Mouse (Mus musculus) neural tube, embryonic 12.5 days (tissue): ENCODE measurements around the gene Dgki. TPM values are rescaled to one million over a fixed set of nuclear protein-coding genes. Genes with fewer than 3 reads are reported as not detected.

Source experiments
- ATAC-seq: fragments of 200-750 bp; cut with Nextera tagmentation; 2 replicates; pipeline ENCODE4 v1.8.0; 2017; ENCODE audit warnings: low read depth, mild to moderate bottlenecking, moderate TSS enrichment, moderate library complexity; ENCODE audit not compliant: low FRiP score
- H3K27ac ChIP-seq: fragments of 300-500 bp; sonication (generic); 2 replicates; pipeline ENCODE4 v1.5.1; 2016
- H3K27me3 ChIP-seq: fragments of 300-500 bp; sonication (generic); replicated peaks from 2 replicates; pipeline ENCODE4 v1.6.1; 2016; ENCODE audit warnings: mild to moderate bottlenecking
- H3K36me3 ChIP-seq: fragments of 300-500 bp; sonication (generic); 2 replicates; pipeline ENCODE4 v1.6.1; 2016; ENCODE audit warnings: mild to moderate bottlenecking
- H3K4me1 ChIP-seq: fragments of 300-500 bp; sonication (generic); 2 replicates; pipeline ENCODE4 v1.6.1; 2016
- H3K4me2 ChIP-seq: fragments of 300-500 bp; sonication (generic); replicated peaks from 2 replicates; pipeline ENCODE4 v1.6.1; 2016; ENCODE audit warnings: mild to moderate bottlenecking
- H3K4me3 ChIP-seq: fragments of 300-500 bp; sonication (generic); 2 replicates; pipeline ENCODE4 v1.5.1; 2016
- H3K9ac ChIP-seq: fragments of 300-500 bp; sonication (generic); 2 replicates; pipeline ENCODE4 v1.6.1; 2016; ENCODE audit warnings: mild to moderate bottlenecking
- H3K9me3 ChIP-seq: fragments of 300-500 bp; sonication (generic); 2 replicates; pipeline ENCODE4 v1.6.1; 2016; ENCODE audit warnings: mild to moderate bottlenecking
- WGBS: fragments of 180-500 bp; shearing (Covaris S2); methylation state at CpG from one replicate; pipeline ENCODE4 v1.1.7; 2016; 5-methylcytosine and 5-hydroxymethylcytosine counted together
- polyA plus RNA-seq: library from polyadenylated mRNA; unstranded; fragments of >200 nt; fragmentation: Nextera tagmentation; extraction: Ambion mirVana; gene quantifications from 2 replicates; pipeline ENCODE4 v1.2.1, GENCODE M21; 2016

Gene Dgki
- polyA plus RNA-seq, 1 experiment from 2014 or later: 4.9 TPM

DNA sequence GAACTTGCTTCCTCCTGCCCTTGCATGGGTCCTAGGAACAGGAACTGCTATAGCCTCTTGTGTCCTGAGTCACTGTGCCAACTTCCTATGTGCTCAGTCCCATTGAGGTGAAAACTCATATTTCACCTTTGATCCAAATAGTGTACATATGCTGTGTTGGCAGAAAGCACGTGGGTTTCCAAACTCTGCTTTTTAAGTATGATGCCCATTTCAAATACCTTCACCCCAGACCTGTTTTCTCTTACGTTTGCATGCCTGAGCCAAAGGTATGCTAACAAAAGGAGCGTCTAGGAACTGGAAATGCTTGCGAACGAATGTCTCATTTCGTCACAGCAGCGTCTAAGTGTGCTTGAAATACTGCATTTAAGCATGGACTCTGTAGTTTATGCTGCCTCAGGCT is 41.3 kb downstream of the Dgki start:
- WGBS: 89% methylated on average over 7 of the region's 7 CpGs
- H3K36me3 ChIP-seq: no peaks in the 10 kb centered on the region
- ATAC-seq: no peak

DNA sequence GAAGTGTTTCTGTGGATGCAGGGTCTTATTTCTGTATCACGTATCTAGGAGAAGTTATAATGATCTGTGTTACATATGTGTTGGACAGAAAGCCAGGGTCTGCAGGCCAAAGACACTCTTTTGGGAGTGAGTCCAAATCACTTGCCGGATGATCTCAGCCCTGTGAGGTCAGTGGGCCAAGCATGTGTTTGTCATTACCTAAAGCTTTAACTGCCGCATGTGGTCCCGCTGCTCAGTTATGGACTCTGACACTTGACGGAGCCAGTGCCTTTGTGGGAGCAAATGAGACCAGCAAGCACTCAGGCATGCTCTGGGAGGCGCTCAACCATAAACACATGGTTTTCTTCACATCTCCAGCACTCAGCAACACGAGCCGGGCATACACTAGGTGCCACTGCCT is 45.8 kb downstream of the Dgki start:
- no peak for ATAC-seq
- Histone ChIP-seq H3K27me3 (no peaks in the 10 kb centered on the region), H3K27ac (no peak overlapping the region), H3K4me3 (no peak overlapping the region), H3K9ac (no peak overlapping the region), H3K4me2 (no peak overlapping the region), H3K36me3 (no peaks in the 10 kb centered on the region), H3K4me1 (no peaks in the 10 kb centered on the region), H3K9me3 (no peaks in the 10 kb centered on the region)
- WGBS: 67% methylated on average over 8 of the region's 8 CpGs

More for the DNA sequence above, 41.3 kb downstream of the Dgki start:
- no peak overlapping the region for H3K27ac ChIP-seq
- H3K27me3 ChIP-seq: no peaks in the 10 kb centered on the region
- no peak overlapping the region for H3K4me2 ChIP-seq
- no peaks in the 10 kb centered on the region for H3K9me3 ChIP-seq
- no peak overlapping the region for H3K9ac ChIP-seq
- H3K4me3 ChIP-seq: no peak overlapping the region
- H3K4me1 ChIP-seq: no peaks in the 10 kb centered on the region

DNA sequence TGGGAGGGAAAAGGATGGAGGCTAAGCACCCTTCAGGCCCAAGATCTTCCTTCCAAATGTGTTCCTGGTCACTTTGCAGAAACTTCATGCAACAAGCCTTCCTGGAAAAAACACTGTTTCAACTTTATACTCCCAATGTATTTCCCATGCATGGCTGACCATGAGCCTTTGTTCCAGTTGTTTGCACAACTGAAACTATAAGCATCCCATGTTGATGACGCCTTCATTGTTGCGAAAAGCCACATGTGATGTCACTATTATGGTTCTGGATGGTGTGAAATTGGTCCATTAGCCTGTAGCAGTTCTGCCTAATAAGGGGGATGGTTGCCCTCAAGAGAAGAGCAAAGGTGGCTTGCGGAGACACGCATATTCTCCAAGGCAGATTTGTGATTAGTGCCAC is 47.4 kb downstream of the Dgki start:
- Histone ChIP-seq H3K4me2 (no peak overlapping the region), H3K36me3 (no peaks in the 10 kb centered on the region), H3K9me3 (no peaks in the 10 kb centered on the region), H3K4me1 (no peaks in the 10 kb centered on the region), H3K27ac (no peak overlapping the region), H3K9ac (no peak overlapping the region), H3K27me3 (no peaks in the 10 kb centered on the region), H3K4me3 (no peak overlapping the region)
- WGBS: 86% methylated on average over 4 of the region's 4 CpGs
- ATAC-seq: no peak

DNA sequence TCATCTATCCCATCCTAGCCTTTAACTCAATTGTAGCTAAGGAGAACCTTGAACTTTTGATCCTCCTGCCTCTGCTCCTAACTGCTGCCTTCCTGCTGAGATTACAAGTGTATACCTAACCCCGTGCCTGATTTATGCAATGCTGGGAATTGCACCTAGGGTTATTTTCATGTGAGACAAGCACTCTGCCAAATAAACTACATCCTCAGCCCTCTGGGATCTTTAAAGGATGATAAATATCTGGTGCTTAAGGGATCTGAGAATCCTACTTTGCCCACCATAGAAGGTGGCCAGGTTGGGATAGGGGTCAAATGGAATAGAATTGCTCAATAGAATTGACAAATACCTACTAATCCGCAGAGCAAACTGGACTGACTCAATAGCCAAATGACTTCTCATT is 49.3 kb downstream of the Dgki start:
- no peak for ATAC-seq
- no peaks in the 10 kb centered on the region for H3K27me3 ChIP-seq
- H3K27ac ChIP-seq: no peak overlapping the region
- H3K4me3 ChIP-seq: no peak overlapping the region
- H3K4me1 ChIP-seq: no peaks in the 10 kb centered on the region
- H3K9me3 ChIP-seq: no peaks in the 10 kb centered on the region
- 91% methylated on average over 2 of the region's 2 CpGs for WGBS
- no peaks in the 10 kb centered on the region for H3K36me3 ChIP-seq
- H3K9ac ChIP-seq: no peak overlapping the region
- H3K4me2 ChIP-seq: no peak overlapping the region

DNA sequence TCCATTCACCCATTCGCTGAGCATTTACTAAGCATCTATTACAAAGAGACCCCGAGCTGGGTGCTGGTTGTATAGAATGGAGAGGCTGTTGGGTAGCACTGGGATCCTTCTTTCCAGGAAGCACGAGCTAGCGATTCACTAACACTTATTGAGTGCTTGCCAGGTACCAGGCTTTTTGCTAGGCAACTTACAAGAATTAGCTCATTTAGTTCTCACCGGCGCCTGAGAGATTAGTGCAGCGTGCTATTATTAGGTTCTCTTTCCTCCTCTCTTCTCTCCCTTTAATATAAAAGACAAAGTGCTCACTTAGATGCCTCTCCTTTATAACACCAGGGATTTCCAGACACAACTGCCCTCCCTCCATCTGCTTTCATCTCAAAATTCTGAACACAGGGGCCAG is 54.2 kb downstream of the Dgki start:
- Histone ChIP-seq H3K36me3 (no peaks in the 10 kb centered on the region), H3K9me3 (no peaks in the 10 kb centered on the region), H3K4me2 (no peak overlapping the region), H3K4me3 (no peak overlapping the region), H3K27ac (no peak overlapping the region), H3K4me1 (no peaks in the 10 kb centered on the region), H3K27me3 (no peaks in the 10 kb centered on the region), H3K9ac (no peak overlapping the region)
- 95% methylated on average over 7 of the region's 7 CpGs for WGBS
- no peak for ATAC-seq

DNA sequence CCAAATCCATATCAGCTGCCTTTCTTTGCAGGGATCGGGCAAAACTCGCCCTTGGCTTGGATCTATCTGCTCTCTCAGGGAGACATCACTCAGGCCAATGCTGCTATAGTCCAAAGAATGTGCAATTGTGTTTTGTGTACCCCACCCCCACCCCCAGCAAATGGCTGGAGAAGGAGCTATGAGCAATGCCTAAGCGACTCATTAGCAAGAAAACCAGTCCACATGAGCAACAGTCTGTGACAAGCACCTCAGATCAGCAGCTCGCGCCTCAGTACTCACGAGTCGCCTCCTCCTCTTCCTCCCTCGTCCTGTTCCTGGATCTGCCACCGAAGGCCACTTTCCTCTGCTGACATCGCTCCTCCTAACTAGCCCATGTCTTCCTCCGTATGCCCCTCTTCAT is 55.9 kb downstream of the Dgki start:
- WGBS: 92% methylated on average over 11 of the region's 11 CpGs

DNA sequence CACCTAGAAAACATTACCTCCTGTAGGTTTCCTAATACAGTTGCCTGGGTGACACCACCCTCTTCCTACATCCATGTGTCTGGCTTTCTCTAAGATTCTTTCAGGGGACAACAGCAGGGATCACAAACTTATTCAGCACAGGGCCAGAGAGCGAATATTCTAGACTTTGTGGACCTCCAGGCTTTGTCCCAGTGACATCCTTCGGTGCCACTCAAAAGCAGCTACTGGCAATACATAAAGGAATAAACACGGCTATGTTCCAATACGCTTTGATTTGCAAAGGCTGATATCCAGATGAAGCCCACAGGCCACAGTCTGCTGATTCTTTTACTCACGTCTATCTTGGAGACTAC is 57.2 kb downstream of the Dgki start:
- Histone ChIP-seq H3K4me2 (no peak overlapping the region), H3K36me3 (no peaks in the 10 kb centered on the region), H3K9me3 (no peaks in the 10 kb centered on the region), H3K4me3 (no peak overlapping the region), H3K27me3 (no peaks in the 10 kb centered on the region), H3K4me1 (no peaks in the 10 kb centered on the region), H3K9ac (no peak overlapping the region), H3K27ac (no peak overlapping the region)
- WGBS: 70% methylated on average over 5 of the region's 5 CpGs
- ATAC-seq: no peak

More for the DNA sequence above, 55.9 kb downstream of the Dgki start:
- Histone ChIP-seq H3K9ac (no peak overlapping the region), H3K4me1 (no peaks in the 10 kb centered on the region), H3K27me3 (no peaks in the 10 kb centered on the region), H3K4me2 (no peak overlapping the region), H3K9me3 (no peaks in the 10 kb centered on the region), H3K4me3 (no peak overlapping the region), H3K36me3 (no peaks in the 10 kb centered on the region), H3K27ac (no peak overlapping the region)
- ATAC-seq: no peak

DNA sequence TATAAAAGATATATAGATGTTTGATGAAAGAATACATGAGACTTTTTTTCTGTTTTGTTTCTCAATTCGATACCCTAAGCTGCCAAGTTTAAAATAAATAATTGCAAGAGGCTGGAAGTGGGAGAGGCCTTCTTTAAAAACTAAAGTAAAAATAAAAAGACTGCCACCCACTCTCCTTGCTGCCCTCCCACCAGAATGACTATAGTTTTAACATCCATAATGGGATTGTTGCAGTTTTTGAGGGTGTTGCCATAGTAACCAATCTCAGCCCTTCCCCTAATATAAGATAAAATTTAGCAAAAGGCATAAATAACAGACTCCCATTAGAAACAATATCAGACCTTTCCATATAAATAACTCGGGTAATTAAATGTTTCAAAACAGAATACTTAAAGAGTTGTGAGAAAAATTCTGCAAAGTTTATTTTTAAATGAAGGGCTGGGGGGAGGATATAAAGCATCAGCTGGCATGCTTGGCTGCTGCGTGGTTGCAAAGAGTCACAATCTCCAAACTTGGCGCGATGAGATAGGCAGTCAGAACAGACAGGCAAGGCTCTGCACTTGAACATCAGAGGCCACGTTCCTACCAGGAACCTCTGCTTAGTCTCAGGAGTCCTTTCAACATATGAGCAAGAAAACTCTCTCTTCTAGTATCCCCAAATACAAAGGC is 57.8 kb downstream of the Dgki start:
- Histone ChIP-seq H3K9me3 (no peaks in the 10 kb centered on the region), H3K36me3 (no peaks in the 10 kb centered on the region), H3K4me2 (no peak overlapping the region), H3K4me3 (no peak overlapping the region), H3K9ac (no peak overlapping the region), H3K27me3 (no peaks in the 10 kb centered on the region), H3K27ac (no peak overlapping the region), H3K4me1 (no peaks in the 10 kb centered on the region)
- 78% methylated on average over 6 of the region's 6 CpGs for WGBS
- no peak for ATAC-seq

DNA sequence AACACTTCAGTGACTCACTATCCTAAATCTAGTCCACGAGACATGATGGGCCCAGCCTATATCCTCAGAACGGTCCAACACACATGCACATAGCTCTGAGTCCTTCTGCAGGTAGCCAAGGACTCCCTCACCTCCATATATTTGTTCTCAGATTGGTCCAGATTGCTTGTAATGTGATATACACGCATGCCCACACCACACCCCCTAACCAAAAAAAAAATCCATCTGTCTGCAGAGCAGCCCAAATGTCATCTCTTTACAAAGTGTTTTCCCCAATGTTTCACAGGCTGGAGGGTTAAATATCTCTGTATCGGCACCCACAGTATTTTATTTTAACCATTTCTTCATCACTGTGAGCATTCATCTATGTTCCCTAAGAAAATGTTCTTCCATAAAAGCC is 58.5 kb downstream of the Dgki start:
- ATAC-seq: no peak
- WGBS: 87% methylated on average over 4 of the region's 4 CpGs
- no peaks in the 10 kb centered on the region for H3K9me3 ChIP-seq

DNA sequence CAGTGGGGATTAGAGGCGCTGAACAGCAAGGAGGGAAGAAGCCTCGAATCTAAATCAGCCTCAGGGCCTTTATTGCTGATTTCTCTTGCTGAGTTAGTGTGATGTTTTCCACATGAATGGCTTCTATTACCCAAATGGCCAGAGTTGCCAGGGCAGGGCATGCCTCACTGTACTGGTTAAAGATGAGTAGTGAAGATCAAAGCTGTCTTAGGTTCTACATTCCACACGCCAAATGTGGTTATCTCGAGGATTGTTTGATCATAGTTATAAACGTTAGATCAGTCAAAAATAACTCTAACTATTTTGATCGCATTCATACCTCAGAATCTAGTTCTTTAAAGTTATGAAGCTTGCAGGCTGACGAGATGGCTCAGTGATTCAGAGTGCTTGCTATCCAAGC is 59.8 kb downstream of the Dgki start:
- Histone ChIP-seq H3K9me3 (no peaks in the 10 kb centered on the region), H3K4me2 (no peak overlapping the region), H3K9ac (no peak overlapping the region), H3K4me3 (no peak overlapping the region), H3K4me1 (no peaks in the 10 kb centered on the region), H3K27me3 (no peaks in the 10 kb centered on the region), H3K36me3 (no peaks in the 10 kb centered on the region), H3K27ac (no peak overlapping the region)
- no peak for ATAC-seq
- 78% methylated on average over 7 of the region's 7 CpGs for WGBS

More for the DNA sequence above, 58.5 kb downstream of the Dgki start:
- H3K27me3 ChIP-seq: no peaks in the 10 kb centered on the region
- H3K9ac ChIP-seq: no peak overlapping the region
- no peak overlapping the region for H3K4me2 ChIP-seq
- H3K4me1 ChIP-seq: no peaks in the 10 kb centered on the region
- H3K27ac ChIP-seq: no peak overlapping the region
- no peak overlapping the region for H3K4me3 ChIP-seq
- no peaks in the 10 kb centered on the region for H3K36me3 ChIP-seq

DNA sequence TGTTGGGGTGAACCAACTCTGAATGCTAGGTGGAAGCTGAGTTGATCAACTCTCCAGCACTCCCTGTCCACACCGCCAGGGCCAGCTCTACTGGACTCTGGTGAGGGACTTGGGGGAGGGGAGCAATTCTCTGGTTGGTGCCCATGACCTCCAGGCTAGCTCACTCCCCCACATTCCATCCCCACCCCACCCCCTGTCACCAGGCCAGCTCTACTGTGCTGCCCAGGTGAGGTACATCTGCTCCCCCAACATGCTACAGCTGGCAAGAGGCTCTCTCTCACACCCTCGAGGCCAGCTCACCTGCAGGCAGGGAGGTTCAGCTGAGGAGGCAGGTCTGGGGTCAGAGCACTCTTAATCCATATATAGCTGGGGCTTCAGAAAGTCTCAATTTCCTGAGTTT is 63.1 kb downstream of the Dgki start:
- H3K36me3 ChIP-seq: no peaks in the 10 kb centered on the region
- no peak overlapping the region for H3K4me3 ChIP-seq
- no peak overlapping the region for H3K27ac ChIP-seq
- ATAC-seq: no peak
- no peaks in the 10 kb centered on the region for H3K9me3 ChIP-seq
- H3K4me2 ChIP-seq: no peak overlapping the region
- no peaks in the 10 kb centered on the region for H3K4me1 ChIP-seq
- 70% methylated on average over 2 of the region's 2 CpGs for WGBS
- no peaks in the 10 kb centered on the region for H3K27me3 ChIP-seq
- H3K9ac ChIP-seq: no peak overlapping the region

DNA sequence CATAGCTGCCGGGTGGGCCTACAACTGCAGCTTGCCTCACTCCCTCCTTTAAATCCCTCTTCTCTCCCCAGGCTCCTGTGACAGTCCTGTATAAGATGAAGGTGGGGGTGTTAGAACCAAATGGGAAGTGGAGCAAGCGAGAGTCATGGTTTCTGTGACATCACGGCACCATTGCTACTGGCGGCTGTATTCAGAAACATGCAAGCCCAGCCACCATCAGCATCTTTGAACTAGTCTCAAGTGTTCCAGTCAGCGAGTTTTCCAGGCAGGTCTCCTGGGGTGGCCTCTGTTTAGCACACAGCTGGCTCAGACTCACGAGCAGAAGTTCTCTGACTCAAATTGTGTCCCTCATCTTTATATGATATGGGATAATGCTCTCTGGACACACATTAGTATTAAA is 68.8 kb downstream of the Dgki start:
- Histone ChIP-seq H3K9me3 (no peaks in the 10 kb centered on the region), H3K4me1 (no peaks in the 10 kb centered on the region), H3K27ac (no peak overlapping the region), H3K4me3 (no peak overlapping the region), H3K27me3 (no peaks in the 10 kb centered on the region), H3K36me3 (no peaks in the 10 kb centered on the region), H3K4me2 (no peak overlapping the region), H3K9ac (no peak overlapping the region)
- no peak for ATAC-seq
- WGBS: 69% methylated on average over 6 of the region's 6 CpGs

DNA sequence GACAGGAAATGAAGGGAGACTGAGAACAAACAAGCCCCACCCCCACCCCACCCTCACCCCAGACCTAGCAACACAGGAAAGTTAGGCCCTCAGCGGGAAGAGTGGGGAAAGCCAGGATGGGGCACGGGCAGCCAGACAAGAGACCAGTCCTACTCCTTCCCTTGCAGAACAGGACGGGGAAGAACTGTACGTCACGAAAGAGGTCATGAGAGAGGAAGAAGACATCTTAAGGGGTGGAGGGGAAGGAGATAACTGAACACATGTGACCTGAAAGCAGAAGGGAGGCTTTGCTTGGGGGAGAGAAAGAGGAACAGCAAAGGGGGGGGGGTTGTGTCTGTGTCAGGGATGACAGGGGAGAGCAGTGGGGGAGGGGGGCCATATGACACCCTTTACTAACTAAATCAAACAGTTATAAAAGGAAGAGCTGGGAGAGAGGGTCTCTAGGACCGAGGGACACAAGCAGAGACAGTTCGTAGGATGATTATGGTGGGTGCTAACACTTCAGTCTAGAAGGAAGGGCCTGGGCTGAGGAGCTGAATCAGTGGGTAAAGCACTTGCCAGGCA is 77.0 kb downstream of the Dgki start:
- Histone ChIP-seq H3K27me3 (no peaks in the 10 kb centered on the region), H3K4me2 (no peak overlapping the region), H3K9ac (no peak overlapping the region), H3K27ac (no peak overlapping the region), H3K9me3 (no peaks in the 10 kb centered on the region), H3K4me1 (no peaks in the 10 kb centered on the region), H3K36me3 (no peaks in the 10 kb centered on the region), H3K4me3 (no peak overlapping the region)
- WGBS: 59% methylated on average over 7 of the region's 7 CpGs
- no peak for ATAC-seq
